Mouse (Mus musculus): ENCODE measurements at regions not wholly inside any gene's neighbourhood (a gene's known extent, or its start where the extent isn't known, plus 50 kb on each side); places are given as distances from the start of the nearest gene placed in this dataset.
A peak's percentile ranks its signal among the peaks of the same experiment; 100 is the strongest.

DNA sequence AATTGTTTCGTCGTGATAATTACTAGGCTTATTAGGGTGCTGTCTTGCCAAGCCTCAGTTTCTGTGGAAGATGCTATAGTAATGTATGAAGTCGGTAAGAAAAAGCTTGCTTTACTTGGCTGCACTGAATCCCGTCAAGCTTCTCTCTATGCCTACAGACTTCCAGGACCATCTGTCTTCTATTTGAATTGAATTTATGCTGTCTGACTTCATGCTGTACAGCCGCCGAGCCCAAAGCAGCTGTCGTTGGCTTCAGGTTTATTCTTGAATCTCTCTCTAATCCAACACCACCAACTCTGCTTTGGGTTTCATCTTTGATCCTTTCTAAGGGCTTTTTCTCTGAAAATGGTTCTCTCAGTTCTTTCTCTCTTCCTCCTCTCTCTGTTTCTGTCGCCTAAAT lies 227.4 kb upstream of the Cnr1 start:
- no peak for DNase-seq

DNA sequence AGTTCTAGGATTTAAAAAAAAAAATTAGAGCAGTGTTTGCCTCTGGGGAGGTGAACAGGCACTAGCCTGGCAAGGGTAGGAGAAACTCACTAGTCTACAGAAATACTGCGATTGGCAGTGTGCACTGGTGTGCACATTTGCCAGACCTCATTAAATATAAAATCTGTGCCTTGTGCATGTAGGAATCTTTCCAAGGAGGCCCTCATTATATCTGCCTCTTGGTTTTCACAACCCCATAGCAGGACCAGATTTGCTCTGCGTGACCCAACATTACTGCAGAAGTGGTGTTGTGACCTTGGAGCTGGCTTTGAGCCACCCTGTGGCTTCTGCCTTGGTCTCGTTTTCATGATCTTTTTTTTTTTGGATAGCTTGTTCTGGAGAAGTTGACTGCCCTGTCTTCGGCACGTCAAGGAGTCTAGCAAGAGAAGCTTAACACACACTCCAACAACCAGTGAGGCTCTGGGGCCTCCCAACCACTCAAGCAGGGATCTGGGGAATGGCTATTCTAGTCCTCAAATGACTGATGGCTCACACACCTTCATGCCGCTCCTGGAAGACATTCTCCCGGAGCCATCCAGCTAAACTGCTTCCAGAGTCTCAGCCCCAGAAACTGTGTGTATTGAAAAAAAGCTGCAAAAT lies 222.2 kb upstream of the Cnr1 start:
- DNase-seq = no peak

DNA sequence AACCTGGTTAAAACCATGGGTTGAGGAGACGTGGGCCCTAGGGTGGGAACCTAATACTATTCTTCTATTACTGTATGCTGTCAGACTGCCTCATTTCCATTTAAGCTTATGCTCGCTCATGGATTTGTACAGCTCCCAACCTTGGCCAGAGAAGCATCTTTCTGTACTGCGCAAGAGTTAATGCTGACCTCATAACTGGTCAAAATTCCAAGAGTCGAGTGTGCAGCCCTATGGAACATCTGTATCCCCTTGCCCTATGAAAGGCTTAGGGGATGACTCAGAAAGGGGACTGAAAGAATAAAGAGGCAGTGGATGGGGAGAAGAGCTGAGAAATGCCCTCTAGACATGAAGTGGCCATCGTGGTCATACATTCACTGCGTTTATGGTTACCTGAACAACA lies 218.7 kb upstream of the Cnr1 start:
- DNase-seq = no peak

DNA sequence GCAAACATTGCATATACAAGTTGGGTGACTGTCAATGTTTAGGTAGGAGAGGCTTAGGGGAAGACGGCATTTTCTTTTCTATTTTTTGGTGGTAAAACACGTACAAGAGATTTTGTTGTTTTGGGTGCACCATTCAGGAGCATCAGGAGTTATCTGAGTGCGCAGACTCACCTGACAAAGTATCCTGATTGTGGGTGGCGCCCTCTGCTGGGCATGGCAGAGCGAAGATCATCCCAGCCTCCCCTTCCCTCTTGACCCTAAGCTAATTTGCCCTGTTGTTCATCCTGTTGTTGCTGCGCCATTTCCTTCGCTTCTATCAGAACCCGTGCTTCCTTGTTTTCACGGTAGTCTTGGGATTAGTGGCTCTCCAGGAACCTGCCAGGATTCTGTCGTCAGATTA lies 217.6 kb upstream of the Cnr1 start:
- peak; percentile 46 for DNase-seq

DNA sequence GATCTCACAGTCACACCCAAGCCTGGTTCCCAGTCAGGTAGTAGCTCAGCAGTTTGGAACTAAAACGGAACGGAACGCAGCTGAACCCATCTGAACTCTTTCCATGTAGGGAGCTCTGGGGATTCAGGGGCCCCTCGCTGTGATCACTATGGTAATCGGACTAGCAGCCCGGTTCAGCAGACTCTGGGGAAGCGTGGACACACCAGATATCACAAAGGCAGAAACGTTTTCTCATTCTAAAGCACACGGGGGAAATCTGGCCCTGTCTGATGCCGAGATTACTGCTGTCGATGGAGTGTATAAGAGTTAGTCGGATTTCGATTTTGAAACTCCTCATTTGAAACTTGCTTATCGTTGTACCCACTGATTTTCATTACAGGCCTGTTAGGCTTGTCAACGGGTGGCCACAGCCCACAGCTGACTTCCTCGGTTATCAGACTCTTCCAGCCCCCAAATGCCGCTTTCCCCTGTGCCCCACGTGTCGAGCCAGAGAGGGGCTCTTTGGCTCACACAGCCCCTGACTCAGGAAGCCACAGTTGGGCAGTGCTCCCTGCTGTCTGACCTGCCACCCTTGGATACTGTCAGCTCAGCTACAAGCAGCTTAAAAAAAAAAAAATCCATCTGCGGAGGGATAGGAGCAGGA lies 207.8 kb upstream of the Cnr1 start:
- DNase-seq = no peak

DNA sequence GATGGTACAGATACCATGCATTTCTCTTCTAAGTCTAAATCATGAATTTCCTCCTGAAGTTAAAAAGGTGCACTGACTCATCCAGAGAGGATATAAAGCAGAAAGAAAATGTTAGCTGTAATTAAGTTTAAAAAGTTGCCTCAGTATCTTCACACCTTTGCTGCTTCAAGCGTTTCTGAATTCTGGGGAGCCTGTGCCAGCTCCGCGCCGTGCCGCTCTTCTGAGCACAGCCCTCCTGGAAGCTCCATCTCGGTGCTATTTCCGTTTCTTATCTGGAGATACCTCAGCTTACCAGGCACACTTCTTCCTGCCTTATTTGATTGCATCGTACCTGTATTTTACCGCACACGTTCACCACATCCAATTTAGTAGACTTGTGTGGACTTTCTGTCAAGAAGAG lies 203.4 kb upstream of the Cnr1 start:
- no peak for DNase-seq

DNA sequence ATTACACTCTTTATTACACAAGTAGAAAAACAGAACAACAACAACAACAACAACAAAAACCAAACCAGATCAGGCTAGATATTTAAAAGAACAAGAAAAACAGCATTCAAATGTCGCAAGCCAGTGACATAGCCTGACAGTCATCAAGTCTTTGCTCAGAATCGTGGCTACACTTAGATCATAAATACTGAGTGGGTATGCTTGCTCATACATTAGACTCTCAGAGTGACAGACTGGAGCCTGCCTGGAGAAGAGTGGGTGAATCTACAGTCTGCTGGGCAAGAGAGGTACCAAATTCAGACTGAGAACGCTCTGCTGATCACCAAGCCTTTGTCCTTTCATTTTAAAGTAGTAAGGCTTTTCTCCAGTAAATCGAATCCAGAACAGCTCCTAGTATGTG lies 202.4 kb upstream of the Cnr1 start:
- no peak for DNase-seq

DNA sequence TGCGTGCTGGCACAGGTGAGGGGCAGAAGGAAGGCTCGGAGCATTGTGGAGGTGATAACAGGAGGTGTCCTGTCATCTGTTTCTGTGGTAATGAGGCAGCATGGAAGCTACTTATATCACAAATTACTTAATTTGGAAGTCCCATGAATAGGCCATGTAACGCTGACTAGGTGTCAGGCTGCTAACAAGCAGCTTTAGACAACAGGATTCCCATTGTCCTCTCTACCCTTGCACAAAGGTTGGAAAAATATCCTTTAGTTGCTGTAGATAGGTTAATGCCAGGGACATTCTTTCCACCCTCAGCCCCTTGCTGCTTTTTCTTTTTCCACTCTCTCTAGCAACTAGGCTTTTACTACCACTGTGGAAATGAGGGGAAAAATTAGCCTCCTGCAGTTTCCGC lies 192.6 kb upstream of the Cnr1 start:
- DNase-seq = no peak

DNA sequence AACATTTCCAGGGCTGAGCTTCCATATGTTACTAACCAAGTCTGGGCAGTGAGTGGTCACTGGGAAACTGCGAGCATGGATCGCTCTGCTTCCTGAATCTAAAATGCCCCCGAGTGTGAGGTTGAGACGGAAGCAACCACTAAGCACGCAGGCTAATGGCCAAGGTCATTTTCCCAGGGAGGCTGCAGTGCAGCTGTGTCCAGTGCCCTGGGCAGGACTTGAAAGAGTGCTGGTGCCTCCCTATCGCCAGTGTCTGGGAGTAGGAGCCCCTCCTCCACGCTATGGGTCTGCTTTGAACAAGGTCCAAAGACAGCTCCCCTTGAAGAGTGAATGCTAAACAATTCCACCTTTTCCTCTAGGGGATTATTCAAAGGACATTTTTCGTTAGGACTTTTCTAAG lies 189.5 kb upstream of the Cnr1 start:
- DNase-seq = no peak

DNA sequence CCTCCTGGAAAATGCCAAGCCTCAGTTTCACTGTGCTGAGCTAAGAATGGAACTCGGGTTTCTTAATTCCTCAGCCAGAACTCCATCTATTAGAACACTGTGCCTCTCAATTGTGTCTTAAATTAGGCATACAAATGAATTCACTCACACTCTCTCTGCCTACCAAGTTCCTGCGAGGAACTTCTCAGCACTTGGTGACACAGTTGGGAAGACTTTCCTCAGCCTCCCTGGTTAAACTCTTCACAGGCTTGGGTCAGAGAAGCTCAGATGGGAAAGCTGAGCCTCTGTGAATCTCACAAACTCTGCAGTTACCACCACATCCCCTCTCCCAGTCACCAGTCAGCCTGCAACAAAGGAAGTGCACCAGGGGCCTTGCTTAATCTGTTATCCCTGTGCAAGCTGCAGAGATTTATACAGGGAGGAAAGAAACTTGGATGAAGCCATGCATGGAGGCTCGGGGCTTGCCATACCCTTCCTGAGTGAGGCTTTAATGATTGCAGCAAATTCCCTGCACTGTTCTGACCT lies 188.9 kb upstream of the Cnr1 start:
- no peak for DNase-seq

DNA sequence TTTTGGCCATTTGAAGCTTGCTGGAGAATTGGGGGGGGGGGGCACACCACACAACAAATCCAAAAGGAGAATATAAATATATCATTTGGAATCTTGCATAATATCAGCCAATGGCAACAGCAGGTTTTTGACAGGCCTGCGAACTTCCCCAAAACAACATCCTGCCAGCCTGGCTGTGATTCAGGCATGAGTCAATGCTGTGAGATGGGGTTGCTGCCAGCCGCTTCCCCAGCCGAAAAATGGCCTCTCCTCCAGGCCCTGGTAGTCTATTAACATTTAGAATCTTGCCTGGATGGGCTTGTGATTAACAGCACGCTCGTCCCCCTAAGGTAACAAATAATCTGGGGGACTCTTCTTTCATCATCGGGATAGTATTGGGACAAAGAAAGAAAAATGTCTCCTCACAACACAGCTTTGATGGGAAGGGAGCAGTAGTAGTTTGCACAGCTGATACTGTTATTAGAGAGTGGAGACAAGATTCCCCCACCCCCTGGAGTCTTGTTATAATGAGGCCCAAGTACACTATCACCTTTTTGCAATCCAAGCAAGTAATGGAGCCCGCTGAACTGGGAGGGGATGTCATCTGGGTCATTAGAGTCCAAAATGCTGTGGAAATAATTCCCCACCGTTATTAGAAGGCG lies 188.2 kb upstream of the Cnr1 start:
- no peak for DNase-seq

DNA sequence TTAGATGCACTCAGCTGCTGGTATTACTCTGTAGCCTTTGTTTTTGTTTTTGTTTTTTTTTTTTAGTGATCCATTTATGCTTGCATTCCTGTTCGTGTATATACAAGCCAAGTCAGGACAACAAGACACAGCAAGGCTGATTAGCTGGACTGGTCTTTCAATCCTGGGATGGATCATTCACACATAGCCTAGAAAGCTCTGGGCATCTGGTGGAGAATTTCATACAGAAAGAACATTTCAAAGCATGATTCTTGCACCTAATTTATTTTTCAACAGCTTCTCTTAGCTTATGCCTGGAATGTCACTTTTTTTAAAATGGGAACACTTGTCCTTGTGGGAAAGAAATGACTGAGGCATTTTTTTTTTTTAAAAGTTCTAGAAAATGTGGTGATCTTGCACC lies 187.1 kb upstream of the Cnr1 start:
- no peak for DNase-seq

DNA sequence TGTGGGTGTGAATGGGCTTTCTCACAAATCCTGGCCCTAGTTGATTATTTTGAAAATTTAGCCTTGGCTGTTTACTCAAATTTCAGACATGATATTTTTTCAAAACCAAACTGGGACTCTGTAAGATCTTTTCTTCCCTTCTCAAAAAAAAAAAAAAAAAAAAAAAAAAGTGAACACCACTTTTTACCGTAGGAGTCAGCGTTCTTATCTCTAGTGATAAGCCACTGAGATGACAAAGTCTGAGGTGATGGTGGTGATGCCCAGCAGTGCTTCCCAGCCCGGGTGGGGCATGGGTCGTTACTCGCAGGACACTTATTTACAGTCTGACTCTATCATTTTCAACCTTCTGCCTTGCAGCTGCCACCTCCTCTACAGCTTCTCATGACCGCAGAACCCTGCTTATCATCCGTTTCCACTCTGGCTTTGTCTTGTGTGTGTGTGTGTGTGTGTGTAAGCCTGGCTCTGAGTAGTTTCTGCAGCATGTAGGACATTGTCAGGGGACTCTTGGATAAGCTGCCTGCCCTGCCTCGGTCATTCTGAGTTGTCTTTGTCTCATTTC lies 186.5 kb upstream of the Cnr1 start:
- DNase-seq = no peak

DNA sequence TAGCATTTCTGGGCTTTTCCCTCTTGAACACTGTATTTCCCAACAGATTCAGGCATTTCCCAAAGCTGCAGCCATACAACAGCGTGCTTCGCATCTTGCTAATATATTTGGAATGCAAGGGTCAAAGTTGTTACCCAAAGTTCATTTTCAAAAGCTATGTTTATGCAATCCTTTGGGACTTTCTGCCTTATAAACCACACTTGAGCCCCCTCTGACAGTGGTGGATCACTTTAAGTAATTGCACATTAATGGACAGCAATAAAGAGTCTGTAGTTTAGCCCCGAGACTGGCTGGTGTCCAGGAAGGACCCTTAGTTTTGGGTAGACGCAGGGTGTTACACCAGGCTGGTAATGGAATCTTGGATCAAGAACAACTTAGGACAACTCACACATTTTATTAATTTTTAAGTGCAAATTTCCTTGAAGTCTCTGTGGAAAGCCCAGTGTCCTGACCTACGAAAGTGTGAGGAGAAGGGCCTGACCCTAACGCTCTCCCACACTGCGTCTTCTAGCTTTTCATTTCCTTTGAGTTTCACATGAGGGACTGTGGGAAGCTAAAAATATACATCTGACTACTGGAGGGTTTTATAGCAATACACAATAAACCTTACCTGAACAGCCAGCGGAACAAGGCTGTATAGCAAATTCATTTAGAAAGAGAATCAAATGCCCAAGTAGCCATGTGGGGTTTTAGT lies 185.0 kb upstream of the Cnr1 start:
- no peak for DNase-seq

DNA sequence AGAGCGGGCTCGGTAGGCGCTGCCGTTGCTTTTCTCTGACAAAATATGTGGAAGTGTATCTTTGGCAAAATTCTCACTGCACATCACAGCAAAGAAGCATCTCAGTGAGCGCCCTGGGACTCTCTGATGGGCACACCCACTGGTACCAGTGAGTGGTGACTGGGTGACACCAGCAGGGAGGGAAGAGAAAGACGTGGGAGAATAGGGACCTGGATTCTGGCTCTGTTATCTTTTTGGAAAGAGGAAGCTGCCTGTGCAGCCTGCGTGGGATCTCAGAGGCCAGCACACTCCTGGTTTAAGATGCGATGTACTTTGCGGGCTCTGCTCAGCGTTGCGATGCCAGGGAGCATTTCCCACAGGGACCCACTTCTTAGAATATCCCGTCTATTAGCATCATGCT lies 183.4 kb upstream of the Cnr1 start:
- DNase-seq = no peak

DNA sequence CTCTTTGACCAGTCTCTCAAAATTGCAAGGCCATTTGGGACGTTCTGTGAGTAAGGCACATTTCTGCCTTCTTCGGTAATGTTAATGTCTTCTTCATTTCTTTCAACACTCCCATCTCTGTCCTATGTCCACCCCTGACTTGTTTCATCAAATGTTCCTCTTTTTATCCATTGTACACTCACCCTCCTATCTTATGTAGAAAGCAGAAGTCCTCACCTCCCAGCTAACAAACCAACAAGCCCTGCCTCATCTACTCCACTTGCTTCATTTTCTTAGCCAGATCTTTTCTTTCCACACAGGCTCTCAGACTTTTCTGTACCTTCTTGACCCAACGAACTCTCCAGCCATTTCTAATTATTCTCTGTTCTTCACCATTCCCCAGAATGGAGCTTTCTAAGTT lies 179.2 kb upstream of the Cnr1 start:
- DNase-seq = no peak

DNA sequence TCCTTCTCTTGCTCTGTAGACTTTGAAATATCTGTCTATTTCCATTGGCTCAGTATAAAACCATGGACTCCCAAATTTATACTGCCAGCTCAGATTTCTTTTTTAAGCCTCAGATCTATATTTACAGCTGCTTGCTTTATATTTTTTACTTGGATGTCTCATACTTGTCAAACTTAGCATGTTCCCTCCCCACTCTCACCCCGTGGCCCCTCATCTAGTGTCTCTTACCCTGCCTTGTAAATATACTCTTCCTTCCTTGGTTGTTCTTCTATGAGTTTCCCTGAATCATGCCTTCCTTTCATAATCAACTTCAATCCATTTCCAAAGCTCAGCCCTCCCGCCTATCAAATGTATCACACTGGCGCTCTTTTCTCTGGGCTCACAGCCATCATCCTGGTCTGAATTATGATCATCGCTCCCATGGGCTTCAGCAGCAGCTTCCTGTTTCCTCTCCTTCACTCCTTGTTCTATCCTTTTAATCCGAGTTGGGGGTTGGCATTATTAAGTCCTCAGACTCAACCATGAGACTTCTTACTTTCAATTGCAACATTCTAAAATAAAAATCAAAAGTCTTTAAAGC lies 177.0 kb upstream of the Cnr1 start:
- DNase-seq = no peak

DNA sequence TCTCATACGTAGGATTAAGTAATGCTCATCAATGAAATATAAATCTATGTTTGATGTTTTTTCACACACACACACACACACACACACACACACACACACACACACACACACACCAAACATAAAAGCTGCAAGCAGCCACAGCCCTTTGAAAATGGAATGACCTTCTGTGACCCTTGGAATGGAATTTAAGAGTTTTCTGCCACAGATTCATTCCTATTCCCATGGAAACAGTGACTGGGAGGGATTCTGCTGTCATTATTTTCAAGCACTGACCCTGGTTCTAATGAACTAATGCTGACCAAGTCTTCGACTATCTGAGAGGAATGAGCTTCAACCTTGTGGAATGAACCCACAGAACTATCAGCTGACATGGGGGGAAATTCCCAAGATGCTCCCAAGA lies 156.7 kb upstream of the Cnr1 start:
- DNase-seq = no peak

DNA sequence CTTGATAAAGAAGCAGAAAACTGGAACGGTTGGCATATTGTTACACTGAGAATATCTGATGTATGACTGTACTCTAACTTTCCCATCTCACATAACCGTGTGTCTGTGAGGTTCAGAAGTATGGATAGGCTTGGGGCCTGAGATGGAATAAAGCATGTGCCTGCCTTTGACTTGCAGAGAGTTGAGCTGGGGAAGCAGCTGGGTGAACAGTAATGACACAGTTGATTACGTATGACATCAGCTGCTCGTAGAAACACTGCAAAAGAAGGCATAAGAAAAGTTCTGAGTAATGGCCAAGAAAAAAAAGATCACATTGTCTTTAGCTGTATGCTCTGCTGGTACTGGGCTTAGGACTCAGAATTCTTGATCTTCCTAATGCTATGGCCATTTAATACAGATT lies 138.4 kb upstream of the Cnr1 start:
- no peak for DNase-seq

DNA sequence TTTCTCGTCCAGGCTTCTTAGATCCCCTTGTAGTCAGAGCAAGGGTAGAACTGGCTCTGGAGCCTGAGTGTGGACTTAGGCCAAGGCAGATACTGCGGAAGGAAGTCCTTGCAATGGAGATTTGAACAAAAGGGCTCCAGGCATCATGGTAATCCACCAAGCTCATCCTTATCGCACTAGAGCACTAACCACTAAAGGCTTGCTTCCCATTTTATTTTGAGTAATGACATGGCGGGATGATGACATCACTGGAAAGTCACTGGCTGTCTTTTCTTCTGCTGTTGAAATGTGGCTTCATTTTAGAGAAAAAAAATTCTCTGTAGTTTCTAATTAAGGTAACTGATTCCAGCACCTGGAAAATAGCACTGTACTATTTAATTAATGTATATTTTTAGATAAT lies 137.4 kb upstream of the Cnr1 start:
- no peak for DNase-seq

DNA sequence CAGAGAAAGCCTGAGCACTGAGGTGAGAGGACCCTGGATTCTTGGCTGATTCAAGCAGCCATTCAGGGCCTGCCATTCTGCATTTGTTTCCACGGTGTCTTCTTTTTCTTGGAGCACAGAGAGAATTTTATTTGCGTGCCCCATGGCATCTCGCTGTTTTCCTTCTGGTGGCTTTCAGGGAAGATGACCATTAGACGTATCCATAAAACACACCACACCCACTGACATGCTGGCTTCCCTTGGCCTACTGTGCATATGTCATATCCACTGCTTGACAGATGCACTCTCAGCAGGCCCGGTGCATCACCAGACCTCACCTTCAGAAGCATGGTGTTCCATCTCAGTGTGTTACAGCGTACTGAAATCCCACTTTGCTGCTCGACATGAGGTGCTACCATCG lies 131.0 kb upstream of the Cnr1 start:
- DNase-seq = no peak

DNA sequence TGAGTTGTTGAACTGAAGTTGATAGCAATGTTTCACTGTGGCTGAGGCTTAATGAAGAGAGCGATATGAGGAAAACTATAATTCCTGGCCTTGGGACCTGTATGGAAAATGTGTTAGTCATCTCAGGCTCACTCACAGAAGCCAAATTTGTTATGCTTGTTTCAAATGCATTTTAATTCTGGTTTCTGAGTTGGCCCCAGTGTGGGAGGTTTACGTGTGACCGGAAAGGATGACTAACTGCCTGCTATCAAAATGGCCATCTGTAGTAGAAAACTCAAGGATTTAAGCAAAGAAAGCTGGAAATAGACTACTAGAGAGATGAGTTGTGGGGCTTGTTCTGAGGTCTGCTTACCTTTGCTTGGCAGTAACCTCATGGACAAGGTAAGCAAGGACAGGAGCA lies 128.9 kb upstream of the Cnr1 start:
- no peak for DNase-seq

DNA sequence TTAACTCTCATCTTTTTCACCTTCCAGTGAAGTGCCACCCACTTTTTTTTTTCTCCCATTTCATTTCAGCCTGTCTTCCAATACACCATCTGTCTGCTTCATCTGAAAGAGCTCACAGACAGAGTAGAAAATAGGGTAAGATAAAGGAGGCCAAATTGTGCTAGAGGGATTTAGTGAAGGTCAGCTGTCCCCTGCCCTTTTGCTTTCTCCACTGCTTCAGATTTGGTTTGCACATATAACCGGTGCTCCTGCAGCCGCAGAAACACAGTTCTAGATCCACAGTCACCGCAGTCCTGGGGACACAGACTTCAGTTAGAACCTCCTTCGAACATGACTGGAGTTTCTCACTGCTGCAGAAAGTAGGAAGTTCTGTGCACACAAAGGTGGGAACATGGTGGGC lies 126.4 kb upstream of the Cnr1 start:
- no peak for DNase-seq
